Mouse (Mus musculus): ENCODE data around the gene C6. TPM values are rescaled to one million over a fixed set of nuclear protein-coding genes. Genes with fewer than 3 reads are reported as not detected.

C6 gene
- 1.4 and 2.3 TPM in 2 replicates for polyA plus RNA-seq (2015; fragmentation: Nextera tagmentation; extraction: Ambion mirVana)

DNA sequence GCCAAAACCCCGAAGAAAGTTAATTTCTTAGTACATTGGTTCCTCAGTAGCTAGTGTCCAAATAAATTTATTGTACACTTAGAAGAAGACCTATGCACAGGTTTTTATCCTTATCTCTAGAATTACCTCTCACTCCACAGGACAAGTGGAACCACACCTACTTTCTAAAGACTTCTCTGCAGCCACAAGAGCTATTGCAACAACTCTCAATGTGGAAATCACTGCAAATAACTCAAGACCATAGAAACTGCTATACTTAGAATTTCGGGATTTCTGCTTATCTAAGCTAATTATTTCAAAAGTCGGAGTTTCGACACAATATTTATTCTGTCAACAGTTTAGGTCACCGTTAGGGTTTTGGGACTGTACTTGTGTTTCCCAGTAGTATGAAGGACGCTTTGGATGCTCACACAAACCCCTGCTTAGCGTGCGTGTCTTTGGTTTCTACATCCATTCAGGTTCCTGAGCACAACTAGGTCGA lies at the start of gene C6:
C6 (plus strand) TSS at position 346 of the 481 bp plus-strand sequence.
- Histone ChIP-seq H3K9ac (no peak within 1 kb of the TSS), H3K27ac (no peak within 1 kb of the TSS), H3K36me3 (no peaks in the 10 kb centered on the region), H3K4me3 (no peak within 1 kb of the TSS), H3K4me1 (no peaks in the 10 kb centered on the region), H3K9me3 (no peaks in the 10 kb centered on the region), H3K27me3 (no peaks in the 10 kb centered on the region), H3K4me2 (no peak within 1 kb of the TSS)
- no peak for ATAC-seq (ENCODE audit: insufficient number of reproducible peaks, low FRiP score, low TSS enrichment, low read depth)
- WGBS: 81% methylated on average over 9 of the region's 9 CpGs

DNA sequence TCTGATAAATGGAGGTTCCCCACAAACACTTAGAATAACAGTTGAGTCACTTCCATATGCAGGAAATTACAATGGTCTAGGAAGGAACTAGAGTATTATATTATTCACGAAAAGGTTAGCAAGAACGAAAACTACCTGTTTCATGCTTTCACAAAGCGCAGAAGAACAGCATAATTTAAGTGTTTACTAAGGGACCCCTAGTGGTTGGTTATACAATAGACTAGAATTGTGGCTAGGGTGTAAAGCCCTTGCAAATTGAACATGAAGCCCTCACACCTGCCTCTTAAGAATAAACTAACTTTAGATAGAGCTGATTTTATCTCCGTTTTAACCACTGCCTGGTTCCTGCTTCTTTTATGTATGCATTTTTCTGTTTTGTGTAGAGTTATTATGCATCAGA lies 29.4 kb upstream of the C6 start:
- no peak overlapping the region for H3K4me3 ChIP-seq
- no peak for ATAC-seq (ENCODE audit: insufficient number of reproducible peaks, low FRiP score, low TSS enrichment, low read depth)
- 79% methylated on average over 4 of the region's 4 CpGs for WGBS
- H3K9me3 ChIP-seq: no peaks in the 10 kb centered on the region
- H3K36me3 ChIP-seq: no peaks in the 10 kb centered on the region
- H3K9ac ChIP-seq: no peak overlapping the region
- H3K27me3 ChIP-seq: no peaks in the 10 kb centered on the region
- no peak overlapping the region for H3K4me2 ChIP-seq
- no peak overlapping the region for H3K27ac ChIP-seq
- no peaks in the 10 kb centered on the region for H3K4me1 ChIP-seq

DNA sequence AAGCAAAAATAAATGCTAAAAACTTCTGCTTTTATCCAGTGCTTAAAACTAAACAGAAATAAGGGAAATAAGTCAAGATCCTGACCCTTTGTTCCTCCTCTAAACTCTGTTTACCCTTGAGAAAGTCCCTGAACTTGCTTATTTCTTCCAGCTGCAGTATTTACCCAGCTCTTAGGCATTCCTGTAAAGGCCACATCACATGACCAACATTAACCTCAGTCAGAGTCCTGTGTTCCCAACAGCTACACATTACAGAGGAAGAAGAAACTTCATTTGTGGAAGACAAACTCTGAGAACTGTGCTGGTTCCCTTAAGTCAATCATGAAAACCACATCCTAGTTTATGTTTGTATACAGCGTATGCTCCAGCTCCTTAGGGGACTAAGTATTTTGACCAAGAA lies 7.2 kb downstream of the C6 start:
- Histone ChIP-seq H3K9me3 (no peaks in the 10 kb centered on the region), H3K9ac (no peak overlapping the region), H3K27ac (no peak overlapping the region), H3K4me1 (no peaks in the 10 kb centered on the region), H3K27me3 (no peaks in the 10 kb centered on the region), H3K4me2 (no peak overlapping the region), H3K36me3 (no peaks in the 10 kb centered on the region), H3K4me3 (no peak overlapping the region)
- 60% methylated on average over 1 of the region's 1 CpGs for WGBS
- ATAC-seq (ENCODE audit: insufficient number of reproducible peaks, low FRiP score, low TSS enrichment, low read depth): no peak

DNA sequence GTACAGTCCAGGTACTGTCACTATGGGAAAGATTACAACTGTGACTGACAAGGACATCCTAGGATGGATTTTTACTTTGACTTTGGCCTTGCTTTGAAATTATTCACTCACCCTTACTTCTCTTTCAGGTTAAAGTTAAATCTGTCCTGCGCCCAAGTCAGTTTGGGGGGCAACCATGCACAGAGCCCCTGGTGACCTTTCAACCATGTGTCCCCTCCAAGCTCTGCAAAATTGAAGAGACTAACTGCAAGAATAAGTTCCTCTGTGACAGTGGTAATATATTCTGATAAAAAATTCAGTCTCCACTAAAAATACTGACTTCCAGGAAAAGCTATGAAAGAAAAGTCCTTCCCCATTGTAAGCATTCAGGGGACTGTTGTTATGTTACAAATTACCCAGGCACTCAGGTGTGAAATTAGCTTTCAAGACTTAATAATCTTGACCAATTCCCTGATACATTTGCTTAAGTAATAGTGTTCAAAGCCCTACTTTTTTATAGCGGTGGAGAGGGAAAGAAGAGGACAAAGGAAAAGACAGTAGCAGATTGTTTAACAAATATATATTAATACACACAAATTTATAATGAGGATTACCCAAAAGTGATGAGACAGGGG lies 8.1 kb downstream of the C6 start:
- no peak overlapping the region for H3K27ac ChIP-seq
- H3K9me3 ChIP-seq: no peaks in the 10 kb centered on the region
- ATAC-seq (ENCODE audit: insufficient number of reproducible peaks, low FRiP score, low TSS enrichment, low read depth): no peak
- WGBS: 85% methylated on average over 2 of the region's 2 CpGs
- H3K4me2 ChIP-seq: no peak overlapping the region
- H3K4me3 ChIP-seq: no peak overlapping the region
- H3K27me3 ChIP-seq: no peaks in the 10 kb centered on the region
- H3K9ac ChIP-seq: no peak overlapping the region
- no peaks in the 10 kb centered on the region for H3K4me1 ChIP-seq
- no peaks in the 10 kb centered on the region for H3K36me3 ChIP-seq

DNA sequence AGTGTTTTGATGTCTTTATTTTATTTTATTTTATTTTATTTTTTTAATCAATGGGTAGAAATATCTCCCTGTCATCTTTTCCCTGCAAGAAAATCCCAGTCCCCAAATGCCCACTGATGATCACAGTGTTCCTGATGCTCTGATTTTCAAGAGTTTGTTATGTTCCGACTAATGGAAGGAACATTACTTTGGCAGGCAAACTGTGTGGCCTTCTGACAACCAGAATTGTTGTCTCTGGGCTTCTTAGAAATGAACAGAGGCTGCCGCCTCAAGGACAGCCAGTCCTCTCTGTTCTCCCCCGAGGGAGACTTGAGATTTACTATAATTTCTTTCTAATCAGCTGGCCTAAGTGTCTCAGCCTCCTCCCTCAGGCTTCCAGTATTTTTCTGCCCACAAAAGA lies 20.7 kb downstream of the C6 start:
- Histone ChIP-seq H3K9ac (no peak overlapping the region), H3K4me3 (no peak overlapping the region), H3K9me3 (no peaks in the 10 kb centered on the region), H3K27me3 (no peaks in the 10 kb centered on the region), H3K36me3 (no peaks in the 10 kb centered on the region), H3K4me2 (no peak overlapping the region), H3K4me1 (no peaks in the 10 kb centered on the region), H3K27ac (no peak overlapping the region)
- 84% methylated on average over 3 of the region's 3 CpGs for WGBS
- no peak for ATAC-seq (ENCODE audit: insufficient number of reproducible peaks, low FRiP score, low TSS enrichment, low read depth)

DNA sequence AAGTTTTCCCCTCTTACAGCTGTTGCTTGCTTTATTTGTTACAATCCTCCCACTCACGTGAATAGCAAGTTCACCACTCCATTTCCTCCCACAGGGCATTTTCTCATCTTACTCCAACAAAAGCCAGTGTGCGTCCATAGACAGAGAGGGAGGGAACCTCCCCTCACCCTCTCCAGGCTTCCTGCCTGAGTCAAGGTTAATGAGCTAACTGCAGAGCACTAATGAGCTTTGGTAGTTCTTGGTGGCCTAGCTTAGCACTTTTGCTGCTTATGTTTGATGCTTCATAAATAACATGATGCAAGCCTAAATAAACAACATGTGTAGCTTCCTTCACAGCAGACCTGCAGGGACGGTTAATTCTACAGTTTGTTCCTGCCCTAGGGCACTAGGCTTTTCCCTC lies 63.4 kb downstream of the C6 start:
- H3K4me2 ChIP-seq: no peak overlapping the region
- no peaks in the 10 kb centered on the region for H3K9me3 ChIP-seq
- H3K9ac ChIP-seq: no peak overlapping the region
- H3K27me3 ChIP-seq: no peaks in the 10 kb centered on the region
- H3K36me3 ChIP-seq: no peaks in the 10 kb centered on the region
- no peak overlapping the region for H3K27ac ChIP-seq
- 0 out of 2 replicates have a peak, but pooled peaks cover 9% of the 10 kb centered on the region for H3K4me1 ChIP-seq
- 16% methylated on average over 3 of the region's 3 CpGs for WGBS
- ATAC-seq (ENCODE audit: insufficient number of reproducible peaks, low FRiP score, low TSS enrichment, low read depth): no peak
- H3K4me3 ChIP-seq: no peak overlapping the region

DNA sequence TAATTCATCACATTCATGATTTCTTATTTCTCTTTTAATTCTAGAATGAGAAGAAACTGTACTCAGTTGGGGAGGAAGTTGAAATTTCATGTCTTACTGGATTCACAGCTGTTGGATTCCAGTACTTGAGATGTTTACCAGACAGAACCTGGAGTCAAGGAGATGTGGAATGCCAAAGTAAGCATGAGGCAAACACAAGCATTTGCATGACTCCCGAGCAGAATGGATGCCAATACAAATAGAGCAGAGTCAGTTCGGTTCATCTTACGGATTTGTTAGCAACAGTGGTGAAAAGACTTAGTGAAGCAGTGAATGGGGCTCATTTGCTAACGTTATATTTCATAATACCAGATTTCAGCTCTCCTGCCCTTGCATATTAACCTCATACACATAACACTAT lies 69.9 kb downstream of the C6 start:
- 66% methylated on average over 4 of the region's 4 CpGs for WGBS
- Histone ChIP-seq H3K9ac (no peak overlapping the region), H3K4me2 (no peak overlapping the region), H3K27me3 (no peaks in the 10 kb centered on the region), H3K36me3 (no peaks in the 10 kb centered on the region), H3K27ac (no peak overlapping the region), H3K4me1 (no peaks in the 10 kb centered on the region), H3K9me3 (no peaks in the 10 kb centered on the region), H3K4me3 (no peak overlapping the region)
- no peak for ATAC-seq (ENCODE audit: insufficient number of reproducible peaks, low FRiP score, low TSS enrichment, low read depth)

DNA sequence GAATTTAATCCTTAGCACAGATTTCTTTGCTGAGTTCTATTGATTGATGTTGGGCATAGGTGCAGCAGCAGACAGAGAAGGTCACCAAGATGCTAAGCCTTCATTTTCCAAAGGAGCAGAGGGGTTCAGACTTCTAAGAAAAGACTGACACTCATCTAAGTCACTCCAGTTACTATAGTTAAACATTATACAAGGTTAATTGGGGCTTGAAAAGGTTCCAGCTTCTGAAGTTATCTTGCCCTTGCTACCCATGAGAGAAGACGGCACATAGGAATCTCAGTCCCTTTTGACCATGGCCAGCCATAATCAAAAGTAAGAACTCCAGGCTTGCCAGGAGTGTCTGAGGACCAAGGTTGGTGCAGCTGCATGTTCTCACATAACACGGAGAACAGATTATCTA lies 77.3 kb downstream of the C6 start:
- ATAC-seq (ENCODE audit: insufficient number of reproducible peaks, low FRiP score, low TSS enrichment, low read depth): no peak
- Histone ChIP-seq H3K9me3 (no peaks in the 10 kb centered on the region), H3K9ac (no peak overlapping the region), H3K4me3 (no peak overlapping the region), H3K36me3 (no peaks in the 10 kb centered on the region), H3K27me3 (no peaks in the 10 kb centered on the region), H3K4me1 (no peaks in the 10 kb centered on the region), H3K27ac (no peak overlapping the region), H3K4me2 (no peak overlapping the region)
- WGBS: 77% methylated on average over 2 of the region's 2 CpGs

DNA sequence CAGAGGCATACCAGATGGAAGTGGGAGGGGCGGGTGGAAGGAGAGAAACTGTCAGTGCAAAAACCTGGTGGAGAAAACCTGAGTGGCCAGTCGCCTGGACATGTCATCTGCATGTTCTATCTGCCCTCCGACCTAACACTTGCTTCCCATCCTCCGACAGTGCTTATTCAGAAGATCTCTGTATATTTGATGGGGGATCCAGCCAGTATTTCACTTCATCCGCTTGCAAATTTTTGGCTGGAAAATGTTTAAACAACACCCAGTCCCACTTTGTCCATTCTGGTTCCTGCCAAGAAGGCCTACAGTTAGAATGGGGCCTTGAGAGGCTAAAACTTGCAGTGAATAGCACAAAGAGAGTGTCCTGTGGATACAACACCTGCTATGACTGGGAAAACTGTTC lies 81.2 kb downstream of the C6 start:
- H3K4me3 ChIP-seq: no peak overlapping the region
- no peaks in the 10 kb centered on the region for H3K36me3 ChIP-seq
- no peak overlapping the region for H3K9ac ChIP-seq
- WGBS: 79% methylated on average over 5 of the region's 5 CpGs
- H3K27ac ChIP-seq: no peak overlapping the region
- H3K4me1 ChIP-seq: no peaks in the 10 kb centered on the region
- H3K27me3 ChIP-seq: no peaks in the 10 kb centered on the region
- no peaks in the 10 kb centered on the region for H3K9me3 ChIP-seq
- ATAC-seq (ENCODE audit: insufficient number of reproducible peaks, low FRiP score, low TSS enrichment, low read depth): no peak
- no peak overlapping the region for H3K4me2 ChIP-seq

DNA sequence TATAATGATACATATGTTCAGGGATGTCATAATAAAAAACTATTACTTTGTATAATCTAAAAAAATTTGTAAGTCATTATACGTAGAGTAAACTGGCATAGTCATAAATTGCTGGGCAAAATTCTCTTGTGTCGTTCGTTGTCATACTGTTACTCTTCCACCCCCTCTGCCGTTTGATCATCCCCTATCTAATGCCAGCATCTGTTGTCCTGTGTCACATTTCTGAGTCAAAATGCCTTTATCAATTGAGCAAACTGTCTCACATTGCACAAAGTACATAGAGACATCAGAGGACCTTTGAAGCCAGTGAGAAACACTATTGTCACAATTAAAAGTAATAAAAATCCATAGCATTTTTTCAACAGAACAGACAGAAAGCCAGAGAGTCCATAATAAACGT lies 88.0 kb downstream of the C6 start:
- Histone ChIP-seq H3K9ac (no peak overlapping the region), H3K4me3 (no peak overlapping the region), H3K4me2 (no peak overlapping the region), H3K27me3 (no peaks in the 10 kb centered on the region), H3K9me3 (no peaks in the 10 kb centered on the region), H3K27ac (no peak overlapping the region), H3K36me3 (no peaks in the 10 kb centered on the region), H3K4me1 (no peaks in the 10 kb centered on the region)
- no peak for ATAC-seq (ENCODE audit: insufficient number of reproducible peaks, low FRiP score, low TSS enrichment, low read depth)
- WGBS: 86% methylated on average over 5 of the region's 5 CpGs

DNA sequence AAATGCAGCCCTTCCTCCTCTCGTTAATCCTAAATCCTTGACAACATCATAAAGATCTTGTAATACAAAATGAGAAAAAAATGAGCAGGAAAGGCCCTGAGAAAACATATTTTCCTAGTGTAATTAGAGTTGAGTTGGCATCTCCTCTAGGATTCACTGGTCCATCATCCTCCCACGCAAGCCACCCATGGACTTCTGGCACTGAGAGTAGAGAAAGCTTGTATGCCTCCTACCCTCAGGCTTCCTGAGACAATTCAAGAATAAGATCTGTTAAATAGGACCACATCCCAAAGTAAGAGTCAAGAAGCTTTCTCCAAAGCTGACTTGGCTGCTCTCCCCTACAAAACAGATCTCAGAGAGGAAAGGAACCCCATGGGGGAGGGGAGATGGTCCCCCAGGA lies 88.7 kb downstream of the C6 start:
- 86% methylated on average over 2 of the region's 2 CpGs for WGBS
- no peak for ATAC-seq (ENCODE audit: insufficient number of reproducible peaks, low FRiP score, low TSS enrichment, low read depth)
- no peaks in the 10 kb centered on the region for H3K36me3 ChIP-seq
- no peak overlapping the region for H3K4me2 ChIP-seq
- no peaks in the 10 kb centered on the region for H3K9me3 ChIP-seq
- no peak overlapping the region for H3K9ac ChIP-seq
- H3K27me3 ChIP-seq: no peaks in the 10 kb centered on the region
- no peak overlapping the region for H3K4me3 ChIP-seq
- no peak overlapping the region for H3K27ac ChIP-seq
- H3K4me1 ChIP-seq: no peaks in the 10 kb centered on the region

DNA sequence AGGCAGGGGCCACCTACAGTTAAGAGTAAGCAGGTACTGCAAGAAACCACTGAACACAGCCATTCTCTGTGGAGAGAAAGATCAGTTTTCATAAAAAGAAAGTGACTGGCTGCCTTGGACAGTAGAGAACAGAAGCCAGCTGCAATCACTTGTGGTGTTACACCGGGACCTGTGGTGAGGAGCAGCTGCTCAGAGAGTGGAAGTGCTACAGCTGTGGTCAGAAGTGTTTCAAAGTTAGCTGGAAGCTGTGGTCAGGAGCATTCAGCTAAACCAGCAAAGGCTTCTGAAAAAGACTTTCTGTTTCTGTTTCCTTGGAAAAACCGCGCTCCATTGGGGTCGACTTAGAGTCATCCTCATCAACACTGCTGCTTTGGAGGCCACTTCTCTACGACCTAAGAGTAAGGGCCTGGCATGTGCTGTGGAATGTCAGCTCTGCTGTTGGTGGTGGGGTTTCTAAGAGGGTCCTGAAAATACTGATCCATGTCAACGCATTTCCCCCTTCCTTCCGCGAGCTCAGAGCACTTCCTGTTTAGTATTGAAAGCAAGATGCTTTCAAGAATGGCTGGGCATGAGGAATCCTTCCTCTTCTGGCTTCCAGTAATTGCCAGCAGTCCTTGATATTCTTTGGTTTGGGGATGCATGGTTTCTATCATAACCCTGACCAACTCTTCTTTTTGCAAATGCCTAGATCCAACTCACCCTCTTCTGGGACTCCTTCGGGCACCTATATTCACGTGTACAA lies 89.9 kb downstream of the C6 start:
- no peak overlapping the region for H3K9ac ChIP-seq
- no peaks in the 10 kb centered on the region for H3K36me3 ChIP-seq
- no peak overlapping the region for H3K27ac ChIP-seq
- H3K4me1 ChIP-seq: no peaks in the 10 kb centered on the region
- no peak overlapping the region for H3K4me3 ChIP-seq
- no peak for ATAC-seq (ENCODE audit: insufficient number of reproducible peaks, low FRiP score, low TSS enrichment, low read depth)
- no peaks in the 10 kb centered on the region for H3K9me3 ChIP-seq
- H3K4me2 ChIP-seq: no peak overlapping the region
- no peaks in the 10 kb centered on the region for H3K27me3 ChIP-seq
- 78% methylated on average over 10 of the region's 10 CpGs for WGBS
